Mouse (Mus musculus) gastrocnemius, postnatal 14 days (tissue): ENCODE measurements at regions not wholly inside any gene's neighbourhood (a gene's known extent, or its start where the extent isn't known, plus 50 kb on each side); places are given as distances from the start of the nearest gene placed in this dataset.

ENCODE experiments used
- DNase-seq: peaks from one replicate; pipeline ENCODE4 v3.0.0; 2021; ENCODE audit warnings: mixed read lengths
- intact Hi-C: fragments of 180-260 bp; cut with DNase I; formaldehyde crosslinking; loops from one replicate; pipeline ENCODE4 v1.15.1; 2025; ENCODE audit warnings: low total_unique reads

DNA sequence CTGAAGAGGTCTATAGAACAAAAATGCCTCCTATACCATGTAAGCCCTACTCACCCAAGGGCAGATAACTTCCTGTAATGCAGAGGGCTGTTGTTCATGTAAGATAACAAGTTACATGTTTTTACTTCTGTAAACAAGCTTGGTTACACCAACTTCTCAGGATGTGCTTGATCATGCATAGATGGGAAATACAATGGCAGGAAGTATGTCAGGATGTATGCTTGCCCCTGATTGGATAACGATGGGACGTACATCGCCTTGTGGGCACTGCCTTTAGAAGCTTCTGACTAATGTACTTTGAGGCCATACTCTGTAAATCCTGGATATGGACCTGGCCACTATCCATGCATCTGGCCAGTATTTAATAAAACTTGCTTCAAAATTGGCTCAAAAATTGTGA lies 69.2 kb upstream of the Pde3b start:
- intact Hi-C loops: no loop called here
- DNase-seq: no peak

DNA sequence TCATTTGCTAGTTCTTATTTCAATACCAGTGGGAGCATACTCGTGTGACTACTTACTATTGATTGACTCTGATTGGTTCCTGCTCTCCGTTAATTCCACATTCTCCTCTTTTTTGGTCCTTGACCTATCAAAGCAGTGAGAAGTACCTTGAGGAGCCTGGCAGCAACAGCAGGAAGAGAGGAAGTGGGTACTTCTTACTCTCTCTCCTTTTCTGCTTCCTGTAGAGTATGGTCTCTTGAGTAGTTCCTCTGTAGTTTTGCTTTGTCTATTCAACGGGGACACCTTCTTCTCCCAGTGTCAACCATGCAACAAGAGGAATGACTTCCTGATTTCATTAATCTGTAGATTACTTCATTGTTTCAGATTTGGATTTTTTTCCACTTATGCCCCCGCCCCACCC lies 68.1 kb upstream of the Pde3b start:
- intact Hi-C loops: no loop called here

DNA sequence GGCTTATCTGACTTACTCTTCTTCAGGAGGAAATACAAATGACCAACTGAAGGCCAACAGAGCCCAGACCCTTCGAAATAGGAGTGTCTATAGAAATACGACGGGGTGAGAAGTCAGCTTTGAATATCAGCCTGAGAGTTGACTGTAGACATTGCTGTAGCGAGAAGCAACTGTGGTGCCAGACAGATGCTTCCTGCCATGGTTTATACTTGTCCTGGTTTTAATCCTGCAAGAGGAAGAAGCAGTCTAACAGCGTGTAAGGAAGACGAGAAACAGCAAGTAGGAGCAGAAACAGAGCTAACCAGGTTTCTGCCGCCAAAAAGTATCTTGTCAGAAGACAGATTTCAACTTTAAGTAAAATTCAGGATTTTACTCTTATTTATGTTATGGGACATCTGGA lies 64.1 kb upstream of the Pde3b start:
- no peak for DNase-seq
- intact Hi-C loops: no loop called here

More for the DNA sequence above, 68.1 kb upstream of the Pde3b start:
- no peak for DNase-seq

DNA sequence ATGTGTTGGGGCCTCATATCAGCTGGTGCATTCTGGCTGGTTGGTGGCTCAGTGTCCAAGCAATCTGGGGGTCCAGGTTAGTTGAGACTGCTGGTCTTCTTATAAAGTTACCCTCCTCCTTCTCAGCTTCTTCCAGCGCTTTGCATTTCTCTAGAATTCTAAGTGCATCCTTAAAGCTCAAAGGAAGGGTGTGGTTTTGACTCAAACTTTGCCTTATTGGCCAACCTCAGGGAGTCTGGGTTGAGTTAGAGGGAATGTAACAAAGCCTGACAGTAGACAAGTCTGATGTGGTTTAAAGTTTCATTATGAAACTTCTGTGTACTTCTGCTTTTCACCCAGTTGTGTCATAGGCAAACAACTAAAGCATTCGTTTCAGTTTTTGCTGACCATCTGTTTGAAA lies 58.7 kb upstream of the Pde3b start:
- intact Hi-C loops: no loop called here
- no peak for DNase-seq

DNA sequence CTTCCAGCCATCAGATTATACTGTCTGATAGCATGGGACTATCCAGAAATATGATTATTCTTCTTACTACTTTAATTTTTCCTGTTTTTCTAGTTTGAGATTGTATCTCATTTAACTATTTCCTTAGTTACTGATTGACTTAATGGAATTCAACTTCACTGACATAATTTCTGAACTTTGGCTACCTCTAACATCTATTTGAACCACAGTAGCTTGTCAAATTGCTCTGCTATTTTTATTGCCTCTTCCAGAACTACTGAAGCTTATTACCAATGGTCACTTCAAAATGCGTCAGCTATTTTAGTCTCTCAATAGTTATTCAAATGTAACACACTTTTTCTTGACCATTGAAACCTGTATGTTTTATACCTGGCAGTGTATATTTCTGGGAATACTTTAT lies 52.9 kb upstream of the Pde3b start:
- no peak for DNase-seq
- intact Hi-C loops: no loop called here

DNA sequence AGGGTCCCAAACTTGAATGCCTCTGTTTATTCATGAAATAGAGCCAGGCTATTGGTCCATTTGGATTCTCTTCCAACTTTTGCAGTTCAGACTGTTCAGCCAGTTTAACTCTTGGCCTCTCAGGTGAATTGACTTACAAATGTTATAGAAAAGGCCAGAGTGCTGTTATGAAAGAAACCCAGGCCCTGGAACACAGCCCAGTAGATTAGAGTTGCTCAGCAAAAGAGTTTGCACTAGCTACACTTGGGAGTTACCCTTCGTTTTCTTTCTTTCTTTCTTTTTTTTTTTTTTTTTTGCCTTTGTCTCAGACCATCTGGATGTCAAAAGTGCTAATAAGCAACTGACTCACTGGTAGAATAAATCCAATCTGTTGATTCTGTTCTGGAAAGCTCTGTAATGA lies 51.0 kb upstream of the Pde3b start:
- intact Hi-C loops: no loop called here
- peak; percentile 4 for DNase-seq
